Mouse (Mus musculus) MEL (cell line): Measurements from ENCODE around the gene Agt. TPM values are rescaled to one million over a fixed set of nuclear protein-coding genes. Genes with fewer than 3 reads are reported as not detected.

Experiments used
- DNase-seq: peaks from one replicate; pipeline ENCODE4 v3.0.0; 2011; ENCODE audit warnings: low read depth, low spot score
- H3K27ac ChIP-seq: 2 replicates; pipeline ENCODE4 v1.5.1; 2012; ENCODE audit warnings: low read depth, mild to moderate bottlenecking, control low read depth, low read length, moderate library complexity; ENCODE audit not compliant: control insufficient read depth
- H3K27me3 ChIP-seq, 2 experiments: fragments of 150-350 bp in 1 of 2; sonication (generic) in 1 of 2; 2 replicates each; pipeline ENCODE4 v1.6.1; 2012; ENCODE audit warnings: low read length in 2 of 2, mild to moderate bottlenecking in 2 of 2, improper control_type of control experiment in 1 of 2, moderate library complexity in 1 of 2; ENCODE audit not compliant: insufficient read depth in 2 of 2, control insufficient read depth in 1 of 2
- H3K36me3 ChIP-seq, 2 experiments: 2 replicates each; pipeline ENCODE4 v1.6.1; 2012 to 2014; ENCODE audit warnings: low read length in 2 of 2, improper control_type of control experiment in 1 of 2, inconsistent platforms in 1 of 2, mild to moderate bottlenecking in 1 of 2; ENCODE audit not compliant: insufficient read depth in 2 of 2, control insufficient read depth in 1 of 2
- H3K4me1 ChIP-seq, 2 experiments: fragments of 150-350 bp in 1 of 2; sonication (generic) in 1 of 2; 2 replicates each; pipeline ENCODE4 v1.6.1; 2012; ENCODE audit warnings: low read length in 2 of 2, improper control_type of control experiment in 1 of 2, mild to moderate bottlenecking in 1 of 2; ENCODE audit not compliant: insufficient read depth in 2 of 2, control insufficient read depth in 1 of 2
- H3K4me3 ChIP-seq, 2 experiments: fragments of 150-350 bp in 1 of 2; sonication (generic) in 1 of 2; 2 replicates each; pipeline ENCODE4 v1.5.1; 2012; ENCODE audit warnings: low read depth in 2 of 2, low read length in 2 of 2, mild to moderate bottlenecking in 2 of 2, moderate library complexity in 2 of 2, control low read depth in 1 of 2, improper control_type of control experiment in 1 of 2; ENCODE audit not compliant: control insufficient read depth in 1 of 2, insufficient read depth in 1 of 2
- H3K79me2 ChIP-seq: 2 replicates; pipeline ENCODE4 v1.6.1; 2012; ENCODE audit warnings: mild to moderate bottlenecking, low read length, moderate library complexity; ENCODE audit not compliant: control insufficient read depth, poor library complexity, insufficient read depth
- H3K9ac ChIP-seq: 2 replicates; pipeline ENCODE4 v1.6.1; 2012; ENCODE audit warnings: low read depth, mild to moderate bottlenecking, control low read depth, low read length, moderate library complexity; ENCODE audit not compliant: control insufficient read depth, poor library complexity, severe bottlenecking
- H3K9me3 ChIP-seq: fragments of 150-350 bp; sonication (generic); replicated peaks from 2 replicates; pipeline ENCODE4 v1.6.1; 2012; ENCODE audit warnings: mild to moderate bottlenecking, low read length, improper control_type of control experiment, moderate library complexity; ENCODE audit not compliant: insufficient read depth
- CTCF ChIP-seq, 3 experiments: IDR thresholded peaks in 2 of 3; conservative IDR thresholded peaks in 1 of 3; 2 replicates each; pipeline ENCODE4 v1.5.1; 2011 to 2012; ENCODE audit warnings: low read length in 3 of 3, low read depth in 2 of 3, mild to moderate bottlenecking in 2 of 3, improper control_type of control experiment in 1 of 3, inconsistent platforms in 1 of 3, mixed read lengths in 1 of 3, moderate library complexity in 1 of 3; ENCODE audit not compliant: control insufficient read depth in 1 of 3, insufficient read depth in 1 of 3, poor library complexity in 1 of 3, severe bottlenecking in 1 of 3
- ELF1 ChIP-seq: IDR thresholded peaks from 2 replicates; pipeline ENCODE4 v1.6.1; 2014; ENCODE audit warnings: low read depth, mild to moderate bottlenecking, inconsistent platforms, low read length, improper control_type of control experiment, moderate library complexity
- GATA1 ChIP-seq: IDR thresholded peaks from 2 replicates; pipeline ENCODE4 v1.6.1; 2011; ENCODE audit warnings: low read depth, low read length, improper control_type of control experiment
- KAT2A ChIP-seq: conservative IDR thresholded peaks from 2 replicates; pipeline ENCODE4 v1.6.1; 2012; ENCODE audit warnings: low read depth, low read length, improper control_type of control experiment, inconsistent platforms
- MAFK ChIP-seq: IDR thresholded peaks from 2 replicates; pipeline ENCODE4 v1.6.1; 2011; ENCODE audit warnings: low read depth, mild to moderate bottlenecking, low read length, improper control_type of control experiment, borderline replicate concordance
- MAZ ChIP-seq: IDR thresholded peaks from 2 replicates; pipeline ENCODE4 v1.6.1; 2012; ENCODE audit warnings: low read depth, mild to moderate bottlenecking, inconsistent platforms, low read length, improper control_type of control experiment
- MEF2A ChIP-seq: IDR thresholded peaks from 2 replicates; pipeline ENCODE4 v1.6.1; 2014; ENCODE audit warnings: low read depth, mild to moderate bottlenecking, inconsistent platforms, low read length, improper control_type of control experiment; ENCODE audit not compliant: poor library complexity, insufficient replicate concordance, severe bottlenecking; ENCODE audit errors: extremely low read depth
- MXI1 ChIP-seq: IDR thresholded peaks from 2 replicates; pipeline ENCODE4 v1.6.1; 2011; ENCODE audit warnings: mild to moderate bottlenecking, low read depth, low read length, improper control_type of control experiment
- MYB ChIP-seq: IDR thresholded peaks from 2 replicates; pipeline ENCODE4 v1.6.1; 2011; ENCODE audit warnings: mild to moderate bottlenecking, low read depth, low read length, improper control_type of control experiment
- NELFE ChIP-seq: IDR thresholded peaks from 2 replicates; pipeline ENCODE4 v1.6.1; 2011; ENCODE audit warnings: low read depth, low read length, improper control_type of control experiment
- POLR2A ChIP-seq, 2 experiments: IDR thresholded peaks; 2 replicates each; pipeline ENCODE4 v1.6.1; 2011 to 2012; ENCODE audit warnings: low read length in 2 of 2, mild to moderate bottlenecking in 2 of 2, control low read depth in 1 of 2, improper control_type of control experiment in 1 of 2, low read depth in 1 of 2, moderate library complexity in 1 of 2; ENCODE audit not compliant: control insufficient read depth in 1 of 2, insufficient read depth in 1 of 2, poor library complexity in 1 of 2
- POLR2AphosphoS2 ChIP-seq: IDR thresholded peaks from 2 replicates; pipeline ENCODE4 v1.6.1; 2011; ENCODE audit warnings: low read length, improper control_type of control experiment
- POLR2AphosphoS5 ChIP-seq: IDR thresholded peaks from 2 replicates; pipeline ENCODE4 v1.6.1; 2012; ENCODE audit warnings: low read depth, borderline replicate concordance, mild to moderate bottlenecking, inconsistent platforms, low read length, moderate library complexity, mixed read lengths
- TBP ChIP-seq: IDR thresholded peaks from 2 replicates; pipeline ENCODE4 v1.8.0; 2011; ENCODE audit warnings: low read depth, low read length, improper control_type of control experiment
- USF1 ChIP-seq: IDR thresholded peaks from 2 replicates; pipeline ENCODE4 v1.6.1; 2014; ENCODE audit warnings: low read depth, mild to moderate bottlenecking, inconsistent platforms, low read length, improper control_type of control experiment, moderate library complexity
- USF2 ChIP-seq, 2 experiments: IDR thresholded peaks; 2 replicates each; pipeline ENCODE4 v1.6.1; 2011 to 2012; ENCODE audit warnings: improper control_type of control experiment in 2 of 2, low read length in 2 of 2, borderline replicate concordance in 1 of 2, inconsistent platforms in 1 of 2, low read depth in 1 of 2, mild to moderate bottlenecking in 1 of 2; ENCODE audit not compliant: insufficient read depth in 1 of 2
- ZC3H11A ChIP-seq: IDR thresholded peaks from 2 replicates; pipeline ENCODE4 v1.6.1; 2012; ENCODE audit warnings: low read depth, mild to moderate bottlenecking, inconsistent platforms, low read length, improper control_type of control experiment
- ZKSCAN1 ChIP-seq: IDR thresholded peaks from 2 replicates; pipeline ENCODE4 v1.6.1; 2012; ENCODE audit warnings: low read depth, mild to moderate bottlenecking, inconsistent platforms, low read length, improper control_type of control experiment, moderate library complexity
- ZMIZ1 ChIP-seq: IDR thresholded peaks from 2 replicates; pipeline ENCODE4 v1.6.1; 2012; ENCODE audit warnings: low read depth, mild to moderate bottlenecking, inconsistent platforms, low read length, improper control_type of control experiment, moderate library complexity
- ZNF384 ChIP-seq: IDR thresholded peaks from 2 replicates; pipeline ENCODE4 v1.6.1; 2012; ENCODE audit warnings: low read depth, mild to moderate bottlenecking, inconsistent platforms, low read length, improper control_type of control experiment
- polyA plus RNA-seq, 2 experiments: library from polyadenylated mRNA; stranded (reverse) in 1 of 2; unstranded in 1 of 2; fragments of >175 nt in 1 of 2; fragments of >200 nt in 1 of 2; gene quantifications; 2 replicates each; pipeline versions ENCODE4 v1.2.1 to v1.2.4; 2012; ENCODE audit warnings: low replicate concordance in 2 of 2, low read depth in 1 of 2; ENCODE audit not compliant: insufficient read length in 2 of 2, insufficient read depth in 1 of 2, missing spikeins in 1 of 2
- total RNA-seq: library from RNA; depleted of rRNA; stranded (reverse); fragments of 300-350 nt; gene quantifications from 2 replicates; pipeline ENCODE4 v1.2.3, GENCODE M21; 2012

Gene Agt
- total and polyA plus RNA-seq, 3 experiments = not detected

- TF ChIP-seq ZNF384 = no peak
- no peak for TF ChIP-seq TBP
- no peak for TF ChIP-seq MYB
- no peak for TF ChIP-seq MEF2A
- H3K79me2 ChIP-seq = no peaks in the 10 kb centered on the region
- no peaks in the 10 kb centered on the region for H3K27me3 ChIP-seq
- no peaks in the 10 kb centered on the region; a peak in 1 of 4 replicates for H3K36me3 ChIP-seq
- no peak for DNase-seq
- H3K4me1 ChIP-seq = no peaks in the 10 kb centered on the region
- no peak overlapping the region for H3K9ac ChIP-seq
- H3K9me3 ChIP-seq = no peaks in the 10 kb centered on the region
- no peak overlapping the region for H3K4me3 ChIP-seq
- H3K27ac ChIP-seq = no peak overlapping the region
Measured at GRCm38 (mm10) chr8:124557476-124557875, 12.0 kb downstream of the Agt start.

- H3K36me3 ChIP-seq = no peaks in the 10 kb centered on the region; a peak in 1 of 4 replicates
- H3K79me2 ChIP-seq = no peaks in the 10 kb centered on the region
- H3K27me3 ChIP-seq = no peaks in the 10 kb centered on the region
- DNase-seq = no peak
- H3K4me3 ChIP-seq = no peak overlapping the region
- no peaks in the 10 kb centered on the region for H3K4me1 ChIP-seq
- H3K9me3 ChIP-seq = no peaks in the 10 kb centered on the region
- no peak overlapping the region for H3K27ac ChIP-seq
- no peak overlapping the region for H3K9ac ChIP-seq
- no peak for TF ChIP-seq ELF1
- no peak for TF ChIP-seq USF1
- TF ChIP-seq CTCF (IDR thresholded peaks at IDR 0.05 in 2 of 3, conservative IDR thresholded peaks at IDR 0.05 in 1 of 3; ENCODE audit: control insufficient read depth in 1 of 3, insufficient read depth in 1 of 3, low read depth in 2 of 3, low read length in 3 of 3, poor library complexity in 1 of 3, severe bottlenecking in 1 of 3) = no peak
- no peak for TF ChIP-seq USF2 (IDR thresholded peaks at IDR 0.05; ENCODE audit: borderline replicate concordance in 1 of 2, insufficient read depth in 1 of 2, low read depth in 1 of 2, low read length in 2 of 2)
- no peak for TF ChIP-seq MAFK
- TF ChIP-seq ZC3H11A = no peak
- TF ChIP-seq POLR2AphosphoS5 = no peak
- TF ChIP-seq NELFE = no peak
- TF ChIP-seq POLR2AphosphoS2 = no peak
- no peak for TF ChIP-seq ZKSCAN1
- TF ChIP-seq ZMIZ1 = no peak
- TF ChIP-seq TBP = no peak
- no peak for TF ChIP-seq MXI1
- TF ChIP-seq KAT2A = no peak
- no peak for TF ChIP-seq MAZ
- TF ChIP-seq MEF2A = no peak
- no peak for TF ChIP-seq GATA1
- no peak for TF ChIP-seq POLR2A (IDR thresholded peaks at IDR 0.05; ENCODE audit: control insufficient read depth in 1 of 2, insufficient read depth in 1 of 2, low read depth in 1 of 2, low read length in 2 of 2, poor library complexity in 1 of 2)
- TF ChIP-seq, all 39 proteins: peak for 0
Measured at GRCm38 (mm10) chr8:124556658-124557057, 12.8 kb downstream of the Agt start.
